Mouse (Mus musculus): ENCODE results near the gene Arhgap19. TPM values are rescaled to one million over a fixed set of nuclear protein-coding genes. Genes with fewer than 3 reads are reported as not detected.

Gene Arhgap19
- polyA plus RNA-seq, 1 experiment = 0.49 TPM

- H3K9me3 ChIP-seq (ENCODE audit: control insufficient read depth, low read length) = no peaks in the 10 kb centered on the region
- TF ChIP-seq GATA1 (IDR thresholded peaks at IDR 0.05; ENCODE audit: low read length) (no peak), TAL1 (IDR thresholded peaks at IDR 0.05; ENCODE audit: low read length) (no peak)
- H3K4me1 ChIP-seq (ENCODE audit: control insufficient read depth) = peaks cover 50% of the 10 kb centered on the region
- H3K4me3 ChIP-seq (replicated peaks) = no peak overlapping the region
- H3K27me3 ChIP-seq (ENCODE audit: control insufficient read depth) = no peaks in the 10 kb centered on the region
- peaks cover 73% of the 10 kb centered on the region for H3K36me3 ChIP-seq (ENCODE audit: control insufficient read depth)
Observed at GRCm38 (mm10) chr19:41794901-41795300, 6.9 kb downstream of the Arhgap19 start.

DNA sequence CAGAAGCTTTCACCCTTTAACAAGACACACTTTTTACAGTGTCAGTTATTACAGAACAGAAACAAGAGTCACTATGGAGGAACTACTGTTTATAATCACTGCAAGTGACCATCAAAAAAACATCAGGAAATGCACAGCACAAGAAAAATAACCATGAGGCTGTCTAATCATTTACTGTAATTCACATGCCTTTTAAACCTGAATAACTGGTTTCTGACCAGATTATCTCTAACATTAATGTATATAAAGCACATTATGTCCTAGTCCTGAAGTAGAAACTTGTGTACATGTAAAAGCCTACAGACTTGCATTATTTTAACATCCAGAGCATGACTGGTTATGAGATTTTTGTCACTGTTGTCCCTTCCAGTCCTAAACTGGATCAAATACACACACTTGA, 7.8 kb downstream of the Arhgap19 start:
- Histone ChIP-seq H3K4me3 (replicated peaks) (no peak overlapping the region), H3K9me3 (ENCODE audit: control insufficient read depth, low read length) (no peaks in the 10 kb centered on the region), H3K4me1 (ENCODE audit: control insufficient read depth) (peaks cover 45% of the 10 kb centered on the region), H3K27me3 (ENCODE audit: control insufficient read depth) (no peaks in the 10 kb centered on the region), H3K36me3 (ENCODE audit: control insufficient read depth) (peaks cover 78% of the 10 kb centered on the region)
- TF ChIP-seq TAL1 (IDR thresholded peaks at IDR 0.05; ENCODE audit: low read length) = no peak
- no peak for TF ChIP-seq GATA1 (IDR thresholded peaks at IDR 0.05; ENCODE audit: low read length)

GRCm38 (mm10) chr19:41792934-41793486, 8.8 kb downstream of the Arhgap19 start:
- peaks cover 44% of the 10 kb centered on the region for H3K4me1 ChIP-seq (ENCODE audit: control insufficient read depth)

GRCm38 (mm10) chr19:41791384-41791783, 10.5 kb downstream of the Arhgap19 start:
- no peaks in the 10 kb centered on the region for H3K27me3 ChIP-seq (ENCODE audit: control insufficient read depth)
- H3K36me3 ChIP-seq (ENCODE audit: control insufficient read depth) = peaks cover 81% of the 10 kb centered on the region
- no peaks in the 10 kb centered on the region for H3K9me3 ChIP-seq (ENCODE audit: control insufficient read depth, low read length)
- TF ChIP-seq TAL1 (IDR thresholded peaks at IDR 0.05; ENCODE audit: low read length) (no peak), GATA1 (IDR thresholded peaks at IDR 0.05; ENCODE audit: low read length) (no peak)
- no peak overlapping the region for H3K4me3 ChIP-seq (replicated peaks)
- peaks cover 37% of the 10 kb centered on the region for H3K4me1 ChIP-seq (ENCODE audit: control insufficient read depth)

More at GRCm38 (mm10) chr19:41792934-41793486, 8.8 kb downstream of the Arhgap19 start:
- H3K36me3 ChIP-seq (ENCODE audit: control insufficient read depth) = peaks cover 80% of the 10 kb centered on the region
- H3K9me3 ChIP-seq (ENCODE audit: control insufficient read depth, low read length) = no peaks in the 10 kb centered on the region
- H3K4me3 ChIP-seq (replicated peaks) = no peak overlapping the region
- no peaks in the 10 kb centered on the region for H3K27me3 ChIP-seq (ENCODE audit: control insufficient read depth)
- no peak for TF ChIP-seq TAL1 (IDR thresholded peaks at IDR 0.05; ENCODE audit: low read length)
- no peak for TF ChIP-seq GATA1 (IDR thresholded peaks at IDR 0.05; ENCODE audit: low read length)

DNA sequence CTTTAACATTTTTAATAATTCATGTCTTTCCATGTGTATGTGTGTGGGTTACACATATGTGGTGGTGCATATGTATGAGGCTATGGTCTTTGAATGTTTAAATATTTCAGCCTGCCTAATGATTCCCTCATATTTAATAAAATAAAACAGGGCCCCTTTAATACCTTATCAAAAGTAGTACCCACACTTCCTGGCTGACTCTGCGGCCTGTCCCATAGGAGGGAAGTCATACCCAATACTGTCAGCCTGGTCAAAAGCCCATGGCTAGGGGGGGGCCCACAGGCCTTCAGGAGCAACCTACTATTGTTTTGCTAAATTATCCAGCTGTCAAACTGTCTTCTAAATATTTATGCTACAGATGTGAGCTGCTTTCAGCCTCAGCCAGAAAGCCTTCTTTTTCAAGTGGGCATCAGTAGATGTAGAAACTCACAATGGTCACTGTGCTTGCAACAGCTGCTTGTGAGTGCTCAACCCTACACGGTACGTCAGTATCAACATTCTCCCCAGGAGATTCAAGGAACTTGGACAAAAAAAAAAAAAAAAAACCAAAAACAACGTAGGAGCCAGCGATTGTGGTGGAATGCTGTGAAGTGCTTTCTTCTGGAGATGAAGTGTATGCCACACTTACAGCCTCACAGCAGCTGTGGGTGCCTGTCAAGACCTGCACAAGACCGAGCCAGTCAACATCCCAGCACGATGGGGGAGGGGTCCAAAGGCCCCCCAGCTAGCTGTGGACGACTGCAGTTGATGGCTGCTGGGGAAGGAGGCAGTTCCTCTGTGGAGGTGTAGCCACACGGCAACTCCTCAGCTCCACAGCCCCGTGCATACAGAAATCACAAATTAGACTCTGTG, 12.5 kb downstream of the Arhgap19 start:
- H3K4me1 ChIP-seq (ENCODE audit: control insufficient read depth) = peaks cover 25% of the 10 kb centered on the region
- peaks cover 88% of the 10 kb centered on the region for H3K36me3 ChIP-seq (ENCODE audit: control insufficient read depth)
- no peaks in the 10 kb centered on the region for H3K9me3 ChIP-seq (ENCODE audit: control insufficient read depth, low read length)
- H3K27me3 ChIP-seq (ENCODE audit: control insufficient read depth) = no peaks in the 10 kb centered on the region
- TF ChIP-seq GATA1 (IDR thresholded peaks at IDR 0.05; ENCODE audit: low read length) = no peak
- no peak for TF ChIP-seq TAL1 (IDR thresholded peaks at IDR 0.05; ENCODE audit: low read length)
- H3K4me3 ChIP-seq (replicated peaks) = no peak overlapping the region

DNA sequence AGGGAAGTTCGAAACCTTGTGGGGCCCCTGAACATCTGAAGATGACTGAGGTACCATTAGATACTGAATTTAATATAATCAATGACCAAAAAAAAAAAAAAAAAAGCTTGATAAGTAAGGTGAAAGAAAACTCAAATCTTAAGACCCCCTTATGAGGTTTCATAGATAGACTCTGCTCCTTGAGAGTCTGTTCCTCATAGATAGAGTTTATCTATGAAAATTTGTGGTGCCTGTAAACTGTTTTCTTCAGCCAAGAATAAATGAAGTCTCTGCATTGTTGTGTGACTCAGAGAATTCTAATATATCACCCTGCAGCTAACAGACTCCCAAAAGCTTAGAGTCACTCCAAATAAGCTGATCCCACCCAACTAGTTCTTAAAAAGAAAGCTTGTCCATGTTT, 15.0 kb downstream of the Arhgap19 start:
- TF ChIP-seq GATA1 (IDR thresholded peaks at IDR 0.05; ENCODE audit: low read length) (no peak), TAL1 (IDR thresholded peaks at IDR 0.05; ENCODE audit: low read length) (no peak)

GRCm38 (mm10) chr19:41777514-41777913, 24.3 kb downstream of the Arhgap19 start:
- no peak overlapping the region for H3K4me3 ChIP-seq (replicated peaks)
- no peak for TF ChIP-seq TAL1 (IDR thresholded peaks at IDR 0.05; ENCODE audit: low read length)
- no peak for TF ChIP-seq GATA1 (IDR thresholded peaks at IDR 0.05; ENCODE audit: low read length)
- peaks cover 97% of the 10 kb centered on the region for H3K36me3 ChIP-seq (ENCODE audit: control insufficient read depth)
- H3K4me1 ChIP-seq (ENCODE audit: control insufficient read depth) = no peaks in the 10 kb centered on the region
- H3K9me3 ChIP-seq (ENCODE audit: control insufficient read depth, low read length) = no peaks in the 10 kb centered on the region
- H3K27me3 ChIP-seq (ENCODE audit: control insufficient read depth) = no peaks in the 10 kb centered on the region

More for the DNA sequence above, 15.0 kb downstream of the Arhgap19 start:
- Histone ChIP-seq H3K9me3 (ENCODE audit: control insufficient read depth, low read length) (no peaks in the 10 kb centered on the region), H3K36me3 (ENCODE audit: control insufficient read depth) (peaks cover 95% of the 10 kb centered on the region), H3K4me1 (ENCODE audit: control insufficient read depth) (peaks cover 8% of the 10 kb centered on the region), H3K27me3 (ENCODE audit: control insufficient read depth) (no peaks in the 10 kb centered on the region), H3K4me3 (replicated peaks) (no peak overlapping the region)

- Histone ChIP-seq H3K36me3 (ENCODE audit: control insufficient read depth) (peaks cover 94% of the 10 kb centered on the region), H3K27me3 (ENCODE audit: control insufficient read depth) (no peaks in the 10 kb centered on the region), H3K4me1 (ENCODE audit: control insufficient read depth) (peaks cover 1% of the 10 kb centered on the region), H3K4me3 (replicated peaks) (no peak overlapping the region), H3K9me3 (ENCODE audit: control insufficient read depth, low read length) (no peaks in the 10 kb centered on the region)
- no peak for TF ChIP-seq TAL1 (IDR thresholded peaks at IDR 0.05; ENCODE audit: low read length)
Observed at GRCm38 (mm10) chr19:41768711-41769110, 33.1 kb downstream of the Arhgap19 start.

- H3K36me3 ChIP-seq (ENCODE audit: control insufficient read depth) = peaks cover 91% of the 10 kb centered on the region
Observed at GRCm38 (mm10) chr19:41766628-41767027, 35.2 kb downstream of the Arhgap19 start.

More at GRCm38 (mm10) chr19:41766628-41767027, 35.2 kb downstream of the Arhgap19 start:
- TF ChIP-seq GATA1 (IDR thresholded peaks at IDR 0.05; ENCODE audit: low read length) (no peak), TAL1 (IDR thresholded peaks at IDR 0.05; ENCODE audit: low read length) (no peak)
- H3K9me3 ChIP-seq (ENCODE audit: control insufficient read depth, low read length) = no peaks in the 10 kb centered on the region
- no peaks in the 10 kb centered on the region for H3K27me3 ChIP-seq (ENCODE audit: control insufficient read depth)
- peaks cover 1% of the 10 kb centered on the region for H3K4me1 ChIP-seq (ENCODE audit: control insufficient read depth)
- no peak overlapping the region for H3K4me3 ChIP-seq (replicated peaks)
